Mouse (Mus musculus): ENCODE results near the gene Ston2.
"Not testable (repeated sequence)": the region's sequence is repeated elsewhere in the genome, so short reads cannot be mapped to it uniquely, and the experiment has no call there.

The Ston2 gene

DNA sequence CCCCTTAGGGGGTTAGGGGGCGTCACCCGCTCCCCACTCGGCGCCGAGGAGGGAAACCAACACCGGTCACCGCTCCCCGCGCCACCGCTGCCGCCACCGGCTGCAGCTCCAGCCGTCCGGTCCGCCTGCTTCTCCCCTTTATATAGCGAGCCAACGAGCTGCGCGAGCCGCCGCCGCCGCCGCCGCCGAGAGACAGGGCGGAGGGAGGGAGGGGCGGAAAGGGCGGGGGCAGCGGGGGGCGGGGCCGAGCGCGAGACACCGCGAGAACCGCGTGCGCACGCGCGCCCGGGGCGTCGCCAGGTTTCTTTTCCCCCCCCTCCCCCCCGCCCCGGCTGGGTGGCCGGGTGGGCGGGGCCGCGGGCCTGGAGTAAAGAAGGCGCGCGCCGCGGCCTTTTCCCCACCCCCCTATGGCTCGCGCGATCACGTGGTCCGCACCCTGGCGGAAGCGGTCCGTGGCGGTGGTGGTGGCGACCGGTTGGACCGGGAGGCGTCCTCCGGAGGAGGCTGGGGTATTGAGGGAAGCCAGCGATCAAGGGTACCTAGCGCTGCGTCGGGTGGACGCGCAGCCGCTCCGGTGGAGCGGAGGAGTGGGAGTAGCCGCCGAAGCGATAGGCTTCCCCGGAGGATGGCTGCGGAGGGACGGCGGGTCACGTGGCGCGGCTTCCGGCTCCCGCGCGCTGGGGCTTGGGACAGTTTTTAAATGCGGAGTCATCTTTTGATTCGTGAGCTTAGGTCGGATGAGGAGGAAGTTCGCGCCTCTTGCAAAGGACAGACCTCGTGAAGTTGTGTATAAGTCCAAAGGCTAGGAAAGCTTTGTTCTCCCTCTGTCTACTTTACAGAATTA, 198.1 kb downstream of the Ston2 start, which contains the start of gene Gtf2a1:
Gene Gtf2a1, minus strand, starts transcription at position 641 of the 844 bp plus-strand sequence.
- peak; percentile 63 for DNase-seq (ENCODE audit: low spot score)

GRCm38 (mm10) chr12:91589542-91589846, 198.7 kb downstream of the Ston2 start:
- DNase-seq (ENCODE audit: low spot score) = no peak

DNA sequence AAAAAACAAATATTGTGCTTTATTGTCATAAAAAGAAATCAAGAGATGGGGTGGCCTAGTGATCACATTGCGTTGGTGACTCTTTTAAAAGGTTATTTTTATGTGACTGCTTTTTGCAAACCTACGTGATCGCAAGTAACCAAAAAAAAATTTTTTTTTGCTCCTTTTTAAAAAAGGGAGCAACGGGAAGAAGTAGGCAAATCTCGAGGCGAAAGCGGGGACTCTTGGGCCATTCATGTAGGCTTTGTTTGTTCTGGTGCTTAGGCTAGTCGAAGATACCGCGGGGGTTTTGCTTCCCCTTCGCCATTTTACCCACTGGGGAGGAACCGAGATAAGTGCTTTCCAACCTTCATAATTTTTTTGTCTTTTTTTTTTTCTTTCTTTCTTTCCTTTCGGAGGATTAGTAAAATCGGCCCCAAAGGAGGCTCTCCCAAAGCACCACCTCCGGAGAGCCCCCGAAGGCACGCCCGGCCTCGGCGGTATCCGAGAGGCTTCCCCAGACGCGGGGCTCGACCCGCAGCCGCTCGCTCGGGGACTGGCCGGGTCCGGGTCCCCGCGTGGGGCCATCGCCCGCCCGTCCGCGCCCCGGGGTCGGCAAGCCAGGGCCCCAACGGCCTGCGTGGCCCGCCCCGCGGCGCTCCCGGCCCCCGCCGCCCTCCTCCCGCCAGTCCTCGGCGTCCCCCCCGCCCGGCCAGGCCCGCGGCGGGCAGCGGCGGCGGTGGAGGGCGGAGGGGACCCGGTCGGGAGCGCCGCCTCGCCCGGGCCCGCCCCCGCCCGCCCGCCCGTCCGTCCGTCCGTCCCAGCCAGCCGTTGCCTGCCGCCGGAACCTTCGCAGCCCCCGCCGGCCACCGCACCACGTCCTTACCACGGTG, 199.3 kb downstream of the Ston2 start:
- DNase-seq (ENCODE audit: low spot score) = no peak

DNA sequence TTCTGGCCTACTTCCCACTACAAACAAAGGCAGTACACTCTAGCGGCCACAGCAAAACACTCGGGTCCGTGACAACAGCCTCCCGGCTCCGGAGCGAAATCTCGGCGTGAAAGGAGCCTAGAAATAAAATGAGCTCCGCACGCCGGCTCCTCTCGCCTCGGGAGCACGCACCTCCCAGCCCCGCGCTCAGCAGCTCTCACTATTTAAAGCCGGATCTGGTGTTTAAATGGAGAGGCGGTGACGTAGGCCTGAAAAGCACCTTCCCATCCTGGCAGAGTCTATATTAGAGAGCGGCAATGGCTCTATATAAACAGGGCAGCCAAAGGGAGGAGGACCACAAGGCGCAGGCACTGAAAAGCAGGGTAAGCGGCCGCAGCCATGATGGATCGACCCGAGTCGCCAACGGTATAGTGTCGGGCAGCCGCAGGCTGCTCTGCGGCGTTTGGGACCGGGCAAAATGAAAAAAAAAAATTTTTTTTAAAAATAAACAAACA, 200.0 kb downstream of the Ston2 start:
- DNase-seq (ENCODE audit: low spot score) = peak; percentile 89

DNA sequence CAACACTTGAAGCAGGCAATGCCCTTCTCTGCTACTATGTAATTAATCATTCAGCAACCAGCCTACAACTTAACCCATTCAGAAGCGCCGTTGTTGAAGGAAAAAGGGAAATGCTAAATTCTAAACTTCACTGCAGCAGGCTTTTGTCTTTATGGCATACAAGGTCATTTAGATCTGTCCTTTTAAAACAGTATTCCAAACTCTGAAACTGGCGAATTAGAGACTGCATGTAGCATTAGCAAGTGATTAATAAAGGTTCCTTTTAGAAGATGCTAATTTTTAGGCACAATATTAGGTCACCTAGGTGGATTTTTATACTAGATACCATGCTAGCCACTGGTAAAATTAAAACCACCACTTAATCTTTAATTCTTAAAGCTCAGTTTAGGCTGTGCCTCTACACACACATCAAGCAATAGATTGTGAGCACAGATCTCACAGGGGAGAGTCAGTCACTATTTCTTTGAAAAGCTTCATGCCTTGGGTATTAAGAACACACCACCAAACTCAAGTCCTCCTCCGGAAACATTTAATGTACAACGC, 200.6 kb downstream of the Ston2 start:
- no peak for DNase-seq (ENCODE audit: low spot score)

DNA sequence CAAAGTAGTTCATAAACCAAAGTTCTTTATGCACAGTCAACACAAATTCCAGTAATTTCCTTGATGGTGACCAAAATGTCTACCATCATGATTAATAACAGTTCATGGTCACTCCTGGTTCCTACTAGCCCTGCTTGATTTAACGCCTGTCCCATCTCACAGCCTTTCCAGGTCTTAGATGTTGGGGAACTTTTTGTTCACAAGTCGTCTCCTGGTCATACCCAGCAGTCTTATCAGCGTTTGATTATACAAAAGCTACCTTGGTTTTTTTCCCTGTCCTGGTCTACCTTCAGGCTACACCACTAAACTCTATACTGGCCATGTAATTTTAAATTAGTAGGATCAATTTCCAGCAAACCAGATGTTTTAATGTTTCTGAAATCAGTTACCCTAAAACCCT, 201.1 kb downstream of the Ston2 start:
- no peak for DNase-seq (ENCODE audit: low spot score)

- DNase-seq (ENCODE audit: low spot score) = not testable (repeated sequence)
These were observed 202.4 kb downstream of the Ston2 start for GRCm38 (mm10) chr12:91585815-91586214.

DNA sequence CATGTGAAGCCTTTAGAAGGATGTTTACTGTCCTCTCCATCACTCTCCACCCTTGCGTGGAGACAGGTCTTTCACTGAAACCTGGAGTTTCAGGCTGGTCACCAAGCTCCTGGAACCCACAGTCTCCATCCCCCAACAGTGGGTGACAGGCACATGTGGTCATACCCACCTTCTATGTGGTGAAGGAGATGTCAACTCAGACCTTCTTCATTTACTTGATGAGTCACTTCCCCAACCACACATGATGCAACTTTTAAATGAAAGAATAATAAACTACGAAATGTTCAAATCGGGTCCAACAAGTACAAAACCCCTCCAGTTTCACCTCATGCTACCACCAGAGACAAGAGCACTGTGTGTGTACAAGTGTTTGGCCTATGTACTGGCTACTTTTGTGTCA, 203.0 kb downstream of the Ston2 start:
- DNase-seq (ENCODE audit: low spot score) = no peak

GRCm38 (mm10) chr12:91583409-91583808, 204.8 kb downstream of the Ston2 start:
- no peak for DNase-seq (ENCODE audit: low spot score)

Data from layer of hippocampus, adult 9-10 months (tissue).